Mouse (Mus musculus): ENCODE measurements around the gene Tdpoz5. TPM values are rescaled to one million over a fixed set of nuclear protein-coding genes. Genes with fewer than 3 reads are reported as not detected.

Tdpoz5 gene
- not detected in 2 replicates for polyA plus RNA-seq (2012; rRNA removed; ENCODE audit: low replicate concordance)

DNA sequence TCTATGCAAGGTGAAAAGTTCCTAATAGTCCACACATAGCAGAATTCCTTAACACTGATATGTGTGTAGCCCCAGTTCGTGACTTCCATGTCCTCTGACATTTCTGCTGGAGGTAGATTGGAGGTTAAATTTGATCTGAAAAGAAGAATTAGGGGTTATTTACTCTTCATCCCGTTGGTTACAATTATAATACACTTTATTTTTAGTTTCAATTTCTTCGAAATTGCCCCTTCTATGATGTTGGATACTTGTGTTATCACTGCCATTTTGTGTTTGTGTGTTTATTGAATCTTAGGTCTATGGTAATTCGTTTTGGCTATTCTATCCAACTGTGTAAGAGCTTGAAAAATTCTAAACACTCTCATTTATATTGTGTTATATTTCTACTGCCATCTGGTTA lies at the start of gene Tdpoz5:
Gene Tdpoz5, minus strand, starts transcription at position 101 of the 400 bp plus-strand sequence.

DNA sequence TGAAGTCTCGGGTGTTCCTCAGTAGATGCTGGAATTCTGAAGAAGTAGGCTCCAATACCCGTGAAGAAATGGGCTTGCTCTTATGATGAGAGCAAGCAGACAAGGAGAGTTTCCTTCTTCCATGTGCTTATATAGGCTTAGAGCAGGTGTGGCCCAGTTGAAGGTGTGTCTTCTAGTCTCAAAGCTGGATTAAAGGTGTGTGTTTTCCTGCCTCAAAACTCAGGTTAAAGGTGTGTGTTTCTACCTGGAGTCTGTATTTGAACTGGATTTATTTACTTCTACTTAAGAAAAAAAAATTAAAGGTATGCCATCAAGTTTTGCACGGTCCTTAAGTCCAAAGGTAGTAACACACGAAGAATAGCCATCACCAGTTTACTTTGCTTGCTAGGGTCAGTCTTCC lies 17.7 kb downstream of the Tdpoz5 start, which contains the start of gene Gm9117:
Gene Gm9117, minus strand, starts transcription at position 101 of the 400 bp plus-strand sequence.

Other genes starting within 250 kb of the Tdpoz5 start
- not detected in 2 replicates for gene Gm5773, start 188.3 kb downstream of the Tdpoz5 start, polyA plus RNA-seq (2012; rRNA removed; ENCODE audit: low replicate concordance)
- not detected in 2 replicates for gene Tdpoz4, start 164.9 kb downstream of the Tdpoz5 start, polyA plus RNA-seq (2012; rRNA removed; ENCODE audit: low replicate concordance)
- not detected in 2 replicates for gene Tdpoz3, start 135.3 kb downstream of the Tdpoz5 start, polyA plus RNA-seq (2012; rRNA removed; ENCODE audit: low replicate concordance)
- gene Gm9117, start 17.8 kb downstream of the Tdpoz5 start, polyA plus RNA-seq (2012; rRNA removed; ENCODE audit: low replicate concordance), result not detected in 2 replicates
- not detected in 2 replicates for gene Gm9125, start 93.6 kb upstream of the Tdpoz5 start, polyA plus RNA-seq (2012; rRNA removed; ENCODE audit: low replicate concordance)
- gene Gm10697, start 111.3 kb upstream of the Tdpoz5 start, polyA plus RNA-seq (2012; rRNA removed; ENCODE audit: low replicate concordance), result not detected in 2 replicates
- gene Gm10696, start 216.9 kb upstream of the Tdpoz5 start, polyA plus RNA-seq (2012; rRNA removed; ENCODE audit: low replicate concordance), result not detected in 2 replicates
- gene Gm5286, start 235.4 kb upstream of the Tdpoz5 start, polyA plus RNA-seq (2012; rRNA removed; ENCODE audit: low replicate concordance), result not detected in 2 replicates